Mouse (Mus musculus): ENCODE results near the gene Nmur2. TPM values are rescaled to one million over a fixed set of nuclear protein-coding genes. Genes with fewer than 3 reads are reported as not detected.

Gene Nmur2
- not detected in 2 replicates for polyA plus RNA-seq (2014; fragmentation: Nextera tagmentation; extraction: Ambion mirVana)

DNA sequence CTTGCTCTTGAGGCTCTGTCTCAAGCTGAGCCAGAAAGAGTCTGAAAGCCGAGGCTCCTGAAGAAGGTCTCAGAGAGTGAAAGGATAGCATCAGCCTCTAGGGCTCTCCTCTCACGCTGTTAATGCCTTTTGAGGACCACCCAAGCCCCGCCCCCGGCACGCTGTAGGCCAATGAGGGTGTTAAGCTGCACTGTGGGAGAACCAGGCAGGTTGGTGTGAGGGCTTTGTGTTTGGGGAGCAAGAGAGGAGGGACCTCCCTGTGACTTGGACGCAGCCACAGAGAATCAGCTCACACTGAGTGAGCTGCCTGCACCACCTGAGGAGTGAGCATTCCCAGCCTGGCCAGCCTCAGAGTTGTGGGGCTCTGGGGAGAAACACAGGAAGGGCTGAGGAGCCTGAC lies at the start of gene Nmur2:
Gene Nmur2 (minus strand): TSS at position 94 of the 400 bp plus-strand sequence.
- no peak within 1 kb of the TSS for H3K9ac ChIP-seq (ENCODE audit: low read length)
- DNase-seq (ENCODE audit: low spot score) (peak; percentile 13), ATAC-seq (ENCODE audit: insufficient read depth, low FRiP score, low TSS enrichment) (no peak)
- H3K4me2 ChIP-seq (ENCODE audit: low read depth) = no peak within 1 kb of the TSS
- WGBS = 2% methylated on average over 6 of the region's 6 CpGs
- no peak within 1 kb of the TSS for H3K27ac ChIP-seq (ENCODE audit: low read depth, low read length)
- H3K9me3 ChIP-seq (ENCODE audit: control insufficient read depth, low read length) = no peaks in the 10 kb centered on the region
- H3K4me3 ChIP-seq (ENCODE audit: low read depth, low read length) = no peak within 1 kb of the TSS
- H3K27me3 ChIP-seq (ENCODE audit: control insufficient read depth, insufficient read depth, low read length) = no peaks in the 10 kb centered on the region
- H3K4me1 ChIP-seq (ENCODE audit: control insufficient read depth, insufficient read depth, low read length) = 0 out of 2 replicates have a peak, but pooled peaks cover 2% of the 10 kb centered on the region
- no peaks in the 10 kb centered on the region for H3K36me3 ChIP-seq (ENCODE audit: control insufficient read depth, insufficient read depth, low read length)

DNA sequence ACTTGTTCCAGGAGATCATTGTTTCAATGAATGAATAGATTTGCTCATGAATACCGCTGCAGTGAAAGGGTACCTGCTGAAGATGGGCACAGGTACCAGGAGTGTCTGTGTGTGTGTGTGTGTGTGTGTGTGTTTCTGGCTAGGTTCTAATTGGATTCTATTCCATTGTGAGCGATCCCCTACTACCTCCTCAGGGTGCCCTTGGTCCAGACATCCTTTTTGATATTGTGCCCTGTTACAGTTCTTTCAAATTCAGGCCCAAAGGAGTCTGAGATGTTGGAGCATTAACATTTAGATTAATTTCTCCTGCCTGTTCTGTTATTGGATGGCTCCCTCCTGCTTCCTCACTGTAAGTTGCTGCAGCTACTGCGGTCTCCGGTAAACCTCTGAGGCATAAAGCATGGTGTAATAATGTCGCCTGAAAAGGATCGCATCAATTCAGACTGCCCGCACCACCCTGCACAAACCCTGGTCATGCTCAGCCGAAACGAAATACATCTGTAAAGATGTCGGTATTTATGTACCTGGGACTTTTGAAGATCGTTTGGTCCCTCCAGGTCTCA lies 48.4 kb upstream of the Nmur2 start:
- Histone ChIP-seq H3K27me3 (ENCODE audit: control insufficient read depth, insufficient read depth, low read length) (no peaks in the 10 kb centered on the region), H3K9ac (ENCODE audit: low read length) (no peak overlapping the region), H3K4me3 (ENCODE audit: low read depth, low read length) (no peak overlapping the region), H3K9me3 (ENCODE audit: control insufficient read depth, low read length) (no peaks in the 10 kb centered on the region), H3K27ac (ENCODE audit: low read depth, low read length) (no peak overlapping the region), H3K36me3 (ENCODE audit: control insufficient read depth, insufficient read depth, low read length) (no peaks in the 10 kb centered on the region), H3K4me2 (ENCODE audit: low read depth) (no peak overlapping the region), H3K4me1 (ENCODE audit: control insufficient read depth, insufficient read depth, low read length) (no peaks in the 10 kb centered on the region)
- ATAC-seq (ENCODE audit: insufficient read depth, low FRiP score, low TSS enrichment) (no peak), DNase-seq (ENCODE audit: low spot score) (no peak)
- WGBS = 90% methylated on average over 11 of the region's 11 CpGs

DNA sequence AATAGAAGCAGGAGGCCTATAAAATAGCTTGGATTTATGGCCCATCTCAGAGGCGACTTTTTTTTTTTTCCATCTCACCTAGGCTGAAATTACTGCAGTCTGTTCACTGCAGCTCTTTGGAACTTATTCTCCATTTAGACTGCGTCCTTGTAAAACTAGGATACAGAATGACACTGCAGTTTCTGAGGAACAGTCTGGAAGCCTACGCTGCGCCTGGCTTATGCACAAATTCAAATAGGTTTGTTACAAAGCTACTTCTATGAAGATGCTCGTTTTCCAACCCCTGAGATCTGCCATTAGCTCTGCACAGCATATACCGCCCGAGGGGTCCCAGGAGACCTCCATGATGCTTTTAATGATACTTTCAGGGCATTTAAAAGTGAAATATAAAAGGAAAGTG lies 31.3 kb upstream of the Nmur2 start:
- Histone ChIP-seq H3K4me3 (ENCODE audit: low read depth, low read length) (no peak overlapping the region), H3K9me3 (ENCODE audit: control insufficient read depth, low read length) (no peaks in the 10 kb centered on the region), H3K4me1 (ENCODE audit: control insufficient read depth, insufficient read depth, low read length) (no peaks in the 10 kb centered on the region), H3K27me3 (ENCODE audit: control insufficient read depth, insufficient read depth, low read length) (no peaks in the 10 kb centered on the region), H3K27ac (ENCODE audit: low read depth, low read length) (no peak overlapping the region), H3K4me2 (ENCODE audit: low read depth) (no peak overlapping the region), H3K36me3 (ENCODE audit: control insufficient read depth, insufficient read depth, low read length) (no peaks in the 10 kb centered on the region), H3K9ac (ENCODE audit: low read length) (no peak overlapping the region)
- WGBS = 82% methylated on average over 7 of the region's 7 CpGs
- ATAC-seq (ENCODE audit: insufficient read depth, low FRiP score, low TSS enrichment) (no peak), DNase-seq (ENCODE audit: low spot score) (no peak)

DNA sequence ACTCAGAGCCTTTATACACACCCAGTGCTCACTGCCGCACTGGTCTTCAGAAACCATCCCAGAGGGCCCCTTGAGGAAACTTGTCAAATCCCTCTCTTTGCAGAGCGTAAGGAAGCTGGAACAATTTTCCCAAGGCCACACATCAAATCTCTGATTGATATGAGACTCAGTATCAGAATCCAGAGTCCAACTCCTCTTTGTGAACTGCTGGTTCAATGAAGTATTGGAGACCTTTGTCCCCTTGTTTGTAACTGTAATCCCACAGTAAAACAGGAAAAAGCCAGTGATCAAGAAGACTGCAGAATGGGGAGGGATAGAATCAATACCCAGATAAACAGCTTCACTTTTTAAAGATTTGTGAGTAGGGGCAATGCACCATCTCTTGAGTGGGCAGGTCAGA lies 28.8 kb upstream of the Nmur2 start:
- Histone ChIP-seq H3K4me1 (ENCODE audit: control insufficient read depth, insufficient read depth, low read length) (no peaks in the 10 kb centered on the region), H3K36me3 (ENCODE audit: control insufficient read depth, insufficient read depth, low read length) (no peaks in the 10 kb centered on the region), H3K27ac (ENCODE audit: low read depth, low read length) (no peak overlapping the region), H3K4me2 (ENCODE audit: low read depth) (no peak overlapping the region), H3K9me3 (ENCODE audit: control insufficient read depth, low read length) (no peaks in the 10 kb centered on the region), H3K9ac (ENCODE audit: low read length) (no peak overlapping the region), H3K4me3 (ENCODE audit: low read depth, low read length) (no peak overlapping the region), H3K27me3 (ENCODE audit: control insufficient read depth, insufficient read depth, low read length) (no peaks in the 10 kb centered on the region)
- ATAC-seq (ENCODE audit: insufficient read depth, low FRiP score, low TSS enrichment) = no peak
- DNase-seq (ENCODE audit: low spot score) = no peak
- WGBS = 86% methylated on average over 2 of the region's 2 CpGs

DNA sequence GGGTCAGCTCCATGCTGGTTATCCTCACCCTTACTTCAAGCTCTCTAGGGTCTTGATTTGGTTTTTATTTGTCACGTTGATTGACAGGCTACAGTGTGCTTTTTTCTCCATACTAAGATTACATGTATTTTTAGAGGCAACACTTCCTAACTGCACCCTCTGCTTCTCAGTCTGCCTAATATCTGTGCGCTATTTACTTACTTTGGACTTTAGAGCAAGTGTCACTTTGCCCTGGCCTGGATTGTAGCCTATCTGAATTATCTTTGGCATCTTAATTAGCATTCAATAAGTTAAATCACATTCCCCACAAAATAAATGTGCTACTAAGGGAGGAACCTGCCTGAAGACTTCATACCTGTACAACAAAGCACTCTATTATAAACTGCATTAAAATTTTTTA lies 24.3 kb upstream of the Nmur2 start:
- Histone ChIP-seq H3K4me1 (ENCODE audit: control insufficient read depth, insufficient read depth, low read length) (no peaks in the 10 kb centered on the region), H3K27me3 (ENCODE audit: control insufficient read depth, insufficient read depth, low read length) (no peaks in the 10 kb centered on the region), H3K4me3 (ENCODE audit: low read depth, low read length) (no peak overlapping the region), H3K4me2 (ENCODE audit: low read depth) (no peak overlapping the region), H3K9me3 (ENCODE audit: control insufficient read depth, low read length) (no peaks in the 10 kb centered on the region), H3K27ac (ENCODE audit: low read depth, low read length) (no peak overlapping the region), H3K9ac (ENCODE audit: low read length) (no peak overlapping the region), H3K36me3 (ENCODE audit: control insufficient read depth, insufficient read depth, low read length) (no peaks in the 10 kb centered on the region)
- no peak for ATAC-seq (ENCODE audit: insufficient read depth, low FRiP score, low TSS enrichment)
- 92% methylated on average over 2 of the region's 2 CpGs for WGBS
- DNase-seq (ENCODE audit: low spot score) = no peak

DNA sequence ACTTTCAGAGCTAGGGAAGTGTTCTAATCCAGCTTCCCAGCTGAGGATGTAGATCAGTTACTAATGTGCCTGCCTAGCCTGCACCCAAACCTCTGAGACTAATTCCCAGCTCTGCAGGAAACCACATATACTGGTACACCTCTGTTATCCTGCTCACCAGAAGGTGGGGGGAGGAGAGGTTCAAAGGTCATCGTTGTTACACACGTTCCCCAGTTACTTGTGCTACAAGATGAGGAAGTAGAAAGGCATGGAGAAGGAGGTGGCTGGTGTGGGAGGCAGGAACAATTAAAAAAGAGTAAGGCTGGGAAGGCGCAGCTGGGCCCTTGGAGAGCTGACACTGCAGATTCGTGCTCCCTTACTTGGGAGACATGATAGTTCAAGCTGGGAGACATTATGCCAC lies 23.8 kb upstream of the Nmur2 start:
- Histone ChIP-seq H3K4me3 (ENCODE audit: low read depth, low read length) (no peak overlapping the region), H3K4me1 (ENCODE audit: control insufficient read depth, insufficient read depth, low read length) (no peaks in the 10 kb centered on the region), H3K9ac (ENCODE audit: low read length) (no peak overlapping the region), H3K4me2 (ENCODE audit: low read depth) (no peak overlapping the region), H3K27ac (ENCODE audit: low read depth, low read length) (no peak overlapping the region), H3K27me3 (ENCODE audit: control insufficient read depth, insufficient read depth, low read length) (no peaks in the 10 kb centered on the region), H3K9me3 (ENCODE audit: control insufficient read depth, low read length) (no peaks in the 10 kb centered on the region), H3K36me3 (ENCODE audit: control insufficient read depth, insufficient read depth, low read length) (no peaks in the 10 kb centered on the region)
- ATAC-seq (ENCODE audit: insufficient read depth, low FRiP score, low TSS enrichment) (no peak), DNase-seq (ENCODE audit: low spot score) (no peak)
- WGBS = 55% methylated on average over 4 of the region's 4 CpGs

DNA sequence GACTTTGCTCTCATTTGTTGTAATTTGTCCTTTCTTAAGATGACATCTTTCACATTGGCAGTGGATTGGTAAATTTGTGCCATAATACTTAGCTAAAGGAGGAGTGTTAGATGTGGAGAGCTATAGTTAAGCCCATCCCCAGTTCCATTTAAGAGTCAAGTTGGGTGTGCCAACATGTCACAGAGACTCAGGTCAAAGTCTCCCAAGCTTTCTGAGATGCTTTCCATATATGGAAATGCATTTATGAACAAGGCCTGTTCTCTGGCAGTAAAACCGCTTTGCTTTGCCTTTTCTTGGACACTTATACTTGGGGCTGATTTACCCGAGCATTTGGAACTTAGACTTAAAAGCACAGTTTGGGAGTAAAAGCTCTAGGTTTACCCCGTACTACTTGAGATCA lies 18.4 kb upstream of the Nmur2 start:
- WGBS = 87% methylated on average over 3 of the region's 3 CpGs
- DNase-seq (ENCODE audit: low spot score) = no peak
- H3K4me2 ChIP-seq (ENCODE audit: low read depth) = no peak overlapping the region
- no peaks in the 10 kb centered on the region for H3K4me1 ChIP-seq (ENCODE audit: control insufficient read depth, insufficient read depth, low read length)
- no peak for ATAC-seq (ENCODE audit: insufficient read depth, low FRiP score, low TSS enrichment)
- H3K27ac ChIP-seq (ENCODE audit: low read depth, low read length) = no peak overlapping the region
- no peak overlapping the region for H3K9ac ChIP-seq (ENCODE audit: low read length)
- no peaks in the 10 kb centered on the region for H3K36me3 ChIP-seq (ENCODE audit: control insufficient read depth, insufficient read depth, low read length)
- no peaks in the 10 kb centered on the region for H3K27me3 ChIP-seq (ENCODE audit: control insufficient read depth, insufficient read depth, low read length)
- H3K4me3 ChIP-seq (ENCODE audit: low read depth, low read length) = no peak overlapping the region
- no peaks in the 10 kb centered on the region for H3K9me3 ChIP-seq (ENCODE audit: control insufficient read depth, low read length)

DNA sequence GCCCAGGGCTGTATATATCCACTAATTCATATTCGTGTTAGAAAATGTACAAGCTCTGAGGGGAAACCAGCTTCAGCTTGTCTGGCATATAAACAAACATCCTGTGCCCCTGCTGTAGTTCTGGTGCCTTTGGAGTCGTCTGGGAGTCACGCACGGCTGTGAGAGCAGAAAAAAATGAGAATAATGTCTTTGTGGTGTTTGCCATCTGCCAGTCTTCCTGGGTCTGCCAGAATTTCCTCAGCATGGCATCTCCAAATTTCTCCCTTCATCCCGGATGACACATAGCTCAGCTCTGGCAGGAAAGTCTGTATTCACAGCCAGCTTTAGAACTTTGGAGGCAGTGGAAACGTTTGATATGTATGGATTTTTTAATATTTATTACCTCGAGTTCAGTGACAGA lies 13.6 kb upstream of the Nmur2 start:
- Histone ChIP-seq H3K4me2 (ENCODE audit: low read depth) (no peak overlapping the region), H3K9ac (ENCODE audit: low read length) (no peak overlapping the region), H3K4me1 (ENCODE audit: control insufficient read depth, insufficient read depth, low read length) (no peaks in the 10 kb centered on the region), H3K4me3 (ENCODE audit: low read depth, low read length) (no peak overlapping the region), H3K27me3 (ENCODE audit: control insufficient read depth, insufficient read depth, low read length) (no peaks in the 10 kb centered on the region), H3K36me3 (ENCODE audit: control insufficient read depth, insufficient read depth, low read length) (no peaks in the 10 kb centered on the region), H3K27ac (ENCODE audit: low read depth, low read length) (no peak overlapping the region), H3K9me3 (ENCODE audit: control insufficient read depth, low read length) (no peaks in the 10 kb centered on the region)
- ATAC-seq (ENCODE audit: insufficient read depth, low FRiP score, low TSS enrichment) (no peak), DNase-seq (ENCODE audit: low spot score) (no peak)
- WGBS = 82% methylated on average over 7 of the region's 7 CpGs

DNA sequence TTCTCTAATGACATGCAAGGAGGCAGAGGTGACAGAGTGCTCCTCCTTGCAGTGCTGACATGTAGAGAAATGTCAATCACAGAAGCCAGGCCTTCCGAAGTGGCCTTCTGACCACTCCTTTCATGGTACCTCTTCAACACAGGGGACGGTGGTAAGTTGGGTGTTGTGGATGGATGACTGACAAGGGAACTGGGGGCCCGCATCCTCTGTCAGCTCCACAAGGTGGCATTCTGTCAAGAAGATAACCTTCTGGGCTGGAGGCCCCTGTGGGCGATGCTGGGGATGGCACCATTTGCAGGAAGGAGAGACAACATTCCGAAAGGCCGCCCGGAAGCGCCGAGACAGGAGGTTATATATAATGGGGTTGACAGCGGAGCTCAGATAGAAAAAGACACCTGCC lies 14.0 kb downstream of the Nmur2 start:
- H3K4me3 ChIP-seq (ENCODE audit: low read depth, low read length) = no peak overlapping the region
- no peak for DNase-seq (ENCODE audit: low spot score)
- 82% methylated on average over 10 of the region's 10 CpGs for WGBS
- no peaks in the 10 kb centered on the region for H3K36me3 ChIP-seq (ENCODE audit: control insufficient read depth, insufficient read depth, low read length)
- no peaks in the 10 kb centered on the region for H3K9me3 ChIP-seq (ENCODE audit: control insufficient read depth, low read length)
- ATAC-seq (ENCODE audit: insufficient read depth, low FRiP score, low TSS enrichment) = no peak
- H3K9ac ChIP-seq (ENCODE audit: low read length) = no peak overlapping the region
- no peak overlapping the region for H3K27ac ChIP-seq (ENCODE audit: low read depth, low read length)
- H3K4me2 ChIP-seq (ENCODE audit: low read depth) = no peak overlapping the region
- H3K4me1 ChIP-seq (ENCODE audit: control insufficient read depth, insufficient read depth, low read length) = no peaks in the 10 kb centered on the region
- H3K27me3 ChIP-seq (ENCODE audit: control insufficient read depth, insufficient read depth, low read length) = no peaks in the 10 kb centered on the region

All from neural tube, embryonic 11.5 days (tissue).